Mouse (Mus musculus): ENCODE results near the gene Dnajb2.

Gene Dnajb2

DNA sequence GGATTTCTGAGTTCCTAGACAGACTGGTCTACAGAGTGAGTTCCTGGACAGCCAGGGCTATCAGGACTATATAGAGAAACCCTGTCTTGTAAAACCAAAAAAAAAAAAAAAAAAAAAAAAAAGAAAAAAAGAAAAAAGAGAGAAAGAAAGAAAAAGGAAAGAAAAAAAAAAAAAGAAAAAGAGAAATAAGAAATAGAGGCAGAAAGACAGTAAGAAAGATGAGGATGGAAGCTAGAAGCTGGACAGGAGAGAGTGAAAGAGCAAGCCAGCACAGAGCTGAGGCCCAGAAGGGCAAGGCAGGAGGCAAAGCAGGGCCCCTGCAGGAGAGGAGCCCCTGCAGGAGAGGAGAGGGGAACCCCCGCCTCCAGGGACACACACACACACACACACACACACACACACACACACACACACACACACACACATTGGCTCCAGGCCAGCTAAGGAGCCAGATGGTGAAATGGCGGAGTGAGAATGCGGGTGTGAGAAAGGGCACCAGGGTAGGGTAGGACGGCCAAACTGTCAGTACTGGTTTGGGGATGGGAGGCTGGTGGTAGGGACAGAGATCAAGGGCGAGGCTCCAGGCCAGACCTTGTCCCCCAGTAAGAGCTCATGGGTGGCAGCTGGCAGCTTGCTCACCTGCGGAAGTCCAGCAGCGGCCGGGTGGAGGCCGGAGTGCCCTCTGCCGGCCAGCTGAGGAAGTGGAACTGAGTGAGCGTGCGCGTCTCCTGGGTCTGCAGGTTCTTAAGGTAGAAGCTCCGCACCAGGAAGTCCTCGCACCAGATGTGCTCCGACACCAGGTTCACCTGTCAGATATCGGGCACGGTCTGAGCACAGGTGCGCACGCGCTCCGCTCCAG lies 15.1 kb downstream of the Dnajb2 start:
- peak; percentile 83 for DNase-seq (ENCODE audit: low spot score)

DNA sequence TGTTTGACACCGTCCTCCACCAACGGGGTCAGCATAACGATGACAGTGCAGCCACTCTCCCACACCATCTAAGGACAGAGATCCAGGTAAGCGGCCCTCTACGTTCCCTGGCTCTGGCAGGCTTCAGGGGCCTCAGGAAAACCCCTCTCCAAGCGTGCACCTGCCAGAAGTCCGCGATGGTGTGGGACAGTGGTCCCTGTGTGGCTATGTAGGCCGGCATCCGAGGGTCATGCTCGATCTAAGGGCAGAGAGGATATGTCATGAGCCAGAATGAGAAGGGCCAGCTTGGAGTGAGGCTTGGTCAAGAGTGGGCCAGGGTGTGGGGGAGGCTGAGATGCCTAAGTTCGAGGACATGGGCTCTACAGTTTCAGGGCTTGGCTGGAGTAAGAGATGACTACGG lies 16.1 kb downstream of the Dnajb2 start:
- no peak for DNase-seq (ENCODE audit: low spot score)

DNA sequence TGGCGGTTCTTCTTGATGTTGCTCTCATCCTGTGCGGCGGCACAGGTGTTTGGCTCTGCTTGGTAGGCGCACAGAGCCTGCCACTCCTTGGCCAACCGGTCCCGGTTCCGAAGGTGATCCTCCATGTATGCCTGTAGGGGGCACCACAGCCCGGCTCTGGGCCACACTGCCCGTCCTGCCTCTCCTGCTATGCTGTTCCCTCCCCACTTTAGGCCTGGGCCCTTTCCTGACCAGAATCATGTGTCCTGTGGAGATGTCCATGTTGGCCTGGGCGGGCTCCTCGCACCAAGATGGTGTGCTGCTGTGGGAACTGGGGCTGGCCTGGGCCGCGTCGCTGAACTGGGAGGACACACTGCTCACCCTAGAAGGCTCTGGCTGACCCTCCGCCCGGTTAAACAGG lies 16.8 kb downstream of the Dnajb2 start:
- DNase-seq (ENCODE audit: low spot score), result no peak

DNA sequence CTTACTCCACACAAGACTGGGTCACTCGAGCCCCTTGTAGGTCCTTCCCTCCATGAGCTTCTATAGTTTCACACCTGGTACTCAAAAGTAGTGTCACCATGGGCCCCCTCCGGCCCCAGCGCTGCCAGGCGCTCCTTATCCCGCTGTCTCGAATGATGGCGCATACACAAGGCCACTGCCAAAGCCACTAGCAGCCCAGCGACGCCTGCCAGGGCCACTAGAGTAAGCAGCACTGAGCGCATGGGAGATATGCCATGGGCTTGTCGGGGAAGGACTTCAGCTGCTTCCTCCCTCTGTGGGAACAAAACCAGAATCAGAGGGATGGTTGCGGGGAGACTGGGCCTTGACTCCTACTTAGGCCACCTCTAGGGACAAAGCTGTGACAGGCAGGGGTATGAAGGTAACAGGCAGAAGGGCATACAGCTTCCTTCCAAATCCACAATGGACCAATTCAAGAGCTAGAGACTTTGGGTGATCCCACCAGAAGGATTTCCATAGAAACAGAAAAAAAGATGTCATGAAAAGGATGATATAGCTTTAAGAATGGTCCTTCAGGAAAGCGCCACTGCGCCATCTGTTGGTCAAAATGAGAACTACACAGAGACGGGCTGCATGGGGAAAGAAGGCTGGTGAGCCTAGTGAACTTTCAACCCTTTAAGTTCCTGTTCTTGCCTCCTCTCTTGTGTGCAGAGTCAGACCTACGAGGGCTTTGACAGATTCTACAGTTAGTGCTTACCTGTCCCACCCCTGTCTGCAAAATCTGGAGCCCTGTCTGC lies 17.8 kb downstream of the Dnajb2 start:
- peak; percentile 50 for DNase-seq (ENCODE audit: low spot score)

DNA sequence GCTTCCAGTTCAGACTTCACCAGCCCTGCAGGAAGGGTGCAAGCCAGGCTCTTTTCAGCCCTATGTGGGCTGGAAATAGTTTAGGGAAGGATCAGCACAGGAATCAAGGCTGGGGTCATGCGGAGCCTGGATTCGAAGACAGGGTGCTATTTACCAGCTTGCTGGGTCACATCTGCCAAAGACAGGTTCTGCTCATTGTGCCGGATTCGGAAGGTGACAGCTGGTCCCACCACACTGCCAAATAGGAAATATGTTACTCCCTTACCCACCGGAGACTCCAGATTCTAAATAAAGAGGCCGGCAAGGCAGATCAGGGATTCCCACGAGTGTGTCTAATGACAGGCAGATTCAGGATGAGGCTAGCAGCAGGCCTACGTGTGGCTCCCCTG lies 18.4 kb downstream of the Dnajb2 start:
- DNase-seq (ENCODE audit: low spot score), result no peak

DNA sequence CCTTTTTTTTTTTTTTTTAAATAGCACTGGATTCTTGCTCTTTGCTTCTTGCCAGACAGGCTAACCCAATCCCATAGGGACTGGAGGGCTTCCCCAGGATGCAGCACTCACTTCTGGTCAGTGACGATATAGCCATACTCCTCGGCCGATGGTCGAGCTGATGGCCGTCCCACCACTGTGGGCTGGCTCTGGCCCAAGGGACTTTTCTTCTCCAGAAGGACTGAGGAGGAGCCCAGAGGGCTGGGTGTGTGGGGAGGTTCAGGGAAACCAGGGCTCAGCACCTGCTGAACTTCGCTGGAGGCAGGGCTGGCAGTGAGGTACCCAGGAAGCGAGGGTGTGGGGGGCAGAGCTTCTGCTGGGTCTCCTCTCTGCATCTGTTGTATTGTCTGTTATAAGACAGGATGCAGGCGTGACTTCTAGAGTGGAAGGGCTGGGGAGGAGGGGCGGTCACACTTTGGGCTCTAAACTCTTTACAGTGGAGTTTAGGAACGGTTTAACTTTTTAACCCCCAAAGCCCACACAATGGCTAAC lies 19.4 kb downstream of the Dnajb2 start:
- no peak for DNase-seq (ENCODE audit: low spot score)

DNA sequence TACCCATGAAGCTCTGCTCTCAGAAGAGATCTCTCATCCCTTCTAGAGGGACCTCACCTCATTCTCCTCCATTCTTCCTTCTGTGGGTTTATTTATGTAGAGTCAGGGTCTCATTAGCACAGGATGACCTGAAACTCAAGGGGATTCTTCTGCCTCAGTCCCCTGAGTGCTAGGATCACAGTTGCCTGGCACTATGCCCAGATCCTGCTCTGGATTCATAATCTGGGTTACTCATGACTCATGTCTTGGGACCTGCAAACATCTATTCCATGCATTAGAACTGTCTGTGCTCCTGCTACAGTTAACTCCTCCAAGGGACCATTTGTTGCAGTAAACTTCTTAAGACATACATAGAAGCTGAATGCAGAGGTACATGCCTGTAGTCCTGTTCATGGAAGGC lies 25.1 kb downstream of the Dnajb2 start:
- DNase-seq (ENCODE audit: low spot score), result no peak

DNA sequence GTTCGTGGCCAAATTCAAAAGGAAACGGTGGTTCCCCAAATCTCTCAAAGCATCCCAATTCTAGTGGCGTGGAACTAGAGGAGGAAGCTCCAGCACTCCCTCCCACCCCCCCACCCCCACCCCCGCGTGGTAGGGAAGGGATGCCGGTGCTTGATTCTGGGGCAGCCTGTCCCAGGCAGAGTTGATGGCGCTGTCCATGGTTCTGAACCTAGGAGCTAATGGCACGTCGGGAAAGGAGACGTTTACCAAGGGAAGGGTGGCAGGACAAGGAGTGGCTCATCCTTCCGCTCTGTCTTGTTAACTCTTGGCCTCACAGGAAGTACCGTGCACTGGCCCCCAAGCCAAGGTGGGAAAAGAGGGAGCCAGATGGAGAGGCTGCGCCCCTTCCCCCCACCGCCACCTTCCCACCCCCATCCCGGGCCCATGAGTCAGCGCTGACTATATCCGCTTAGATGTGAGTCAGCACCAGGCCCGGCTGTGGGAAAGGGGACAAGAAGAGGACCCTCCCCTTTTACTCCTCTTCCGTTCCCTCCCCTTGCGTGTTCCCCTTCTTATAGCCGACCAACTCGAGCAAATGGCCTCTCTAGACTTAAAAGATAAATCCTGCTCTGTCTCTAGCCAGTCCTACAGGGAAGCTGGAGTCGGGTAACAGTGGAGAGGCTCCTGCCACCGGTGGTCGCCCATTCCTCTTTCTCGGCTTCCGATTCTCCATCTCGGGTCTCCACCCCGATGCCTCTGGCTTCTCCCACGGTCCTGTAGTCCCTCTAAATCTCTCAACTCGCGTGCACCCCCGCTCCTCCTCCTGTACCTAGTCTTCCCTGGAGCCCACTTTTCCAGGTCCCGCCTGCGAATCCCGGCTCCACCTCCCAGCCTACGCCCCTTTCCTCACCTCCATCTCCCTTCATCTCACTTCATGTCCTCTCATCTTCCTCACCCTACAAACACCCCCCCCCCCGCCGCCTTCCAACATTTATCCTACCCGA lies 27.1 kb downstream of the Dnajb2 start:
- DNase-seq (ENCODE audit: low spot score), result peak; percentile 65

DNA sequence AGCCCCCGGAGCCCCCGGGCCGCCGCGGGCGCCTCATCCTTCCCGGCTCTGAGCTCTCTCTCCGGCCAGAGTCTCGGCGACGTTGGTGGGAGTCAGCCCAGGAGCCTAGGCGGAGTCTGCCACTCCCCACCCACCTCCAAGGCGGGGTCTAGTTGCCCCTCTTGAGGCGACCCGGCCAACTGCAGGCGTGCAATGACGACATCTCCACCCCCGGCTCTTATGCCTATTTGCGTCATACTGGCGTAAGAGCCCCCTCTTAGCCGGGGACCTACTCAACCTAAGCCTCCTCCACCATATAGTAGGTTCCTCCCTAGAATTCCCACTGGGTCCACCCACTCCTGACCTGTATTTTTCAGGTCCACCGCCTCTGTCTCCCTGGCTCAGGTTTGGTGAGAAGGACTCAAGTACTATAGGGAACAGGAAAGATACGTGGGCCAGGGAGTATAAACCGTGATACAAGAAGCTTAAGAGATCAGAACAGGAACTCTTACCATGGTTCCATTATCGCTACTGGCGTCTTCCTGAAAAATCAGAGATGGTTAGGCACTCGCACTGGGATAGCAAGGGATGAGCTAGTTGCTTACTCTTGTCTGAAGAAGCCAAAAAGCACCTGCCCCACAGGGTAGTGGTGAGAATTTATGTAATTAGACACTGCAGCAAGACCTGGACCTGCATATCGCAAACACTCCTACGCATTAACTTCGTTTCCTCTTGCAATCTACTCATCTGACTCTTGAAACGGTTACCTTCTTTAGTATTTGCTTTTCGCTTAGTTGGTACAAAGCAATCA lies 28.1 kb downstream of the Dnajb2 start, which contains the start of gene Ptprn:
TSS of gene Ptprn (minus strand) at position 412 of the 790 bp plus-strand sequence.
- no peak for DNase-seq (ENCODE audit: low spot score)

DNA sequence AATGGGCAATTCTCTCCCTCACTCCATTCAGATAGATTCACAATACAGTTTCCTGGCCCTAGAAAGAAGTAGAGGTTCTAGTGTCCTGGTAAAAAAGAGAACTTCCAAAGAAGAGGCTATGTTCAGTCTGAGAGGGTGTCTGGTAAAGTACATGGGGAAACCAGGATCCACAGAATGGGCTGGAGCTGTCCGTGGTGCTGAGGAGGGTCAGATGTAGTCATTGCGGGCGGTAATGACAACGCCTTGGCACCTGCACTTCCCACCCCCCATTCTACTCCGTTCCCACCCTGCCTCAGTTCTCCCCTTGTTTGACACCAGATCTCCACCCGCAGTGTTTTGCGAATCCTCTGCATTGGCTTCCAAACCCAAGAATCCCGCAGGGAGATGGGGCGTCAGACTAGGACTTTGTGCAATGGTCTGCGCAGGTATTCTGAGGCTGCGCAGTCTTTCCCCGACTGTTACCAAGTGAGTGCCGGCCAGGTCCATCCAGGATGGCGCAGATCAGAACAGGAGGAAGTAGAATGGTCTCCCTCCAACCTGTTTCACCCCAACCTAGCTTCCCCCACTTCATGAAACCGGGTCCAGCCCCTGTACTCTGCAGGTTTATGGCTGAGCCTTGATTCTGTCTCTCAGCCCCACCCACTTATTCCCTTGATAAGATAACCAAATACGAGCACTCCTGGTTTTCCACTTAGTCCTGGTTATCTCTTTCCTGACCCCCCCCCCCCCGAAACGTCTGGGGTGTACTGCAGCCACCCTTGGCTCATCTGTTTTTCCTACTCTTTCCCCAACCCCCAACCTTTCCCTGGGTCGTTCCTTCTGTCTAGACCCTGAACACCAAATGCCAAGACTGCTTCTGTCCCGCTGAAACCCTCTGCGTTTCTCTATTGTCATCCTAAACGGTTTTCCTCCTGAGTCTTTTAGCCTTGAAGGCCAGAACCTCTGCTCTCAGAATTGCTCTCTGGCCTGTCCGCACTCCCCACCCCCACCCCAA lies 41.3 kb downstream of the Dnajb2 start:
- peak; percentile 40 for DNase-seq (ENCODE audit: low spot score)

DNA sequence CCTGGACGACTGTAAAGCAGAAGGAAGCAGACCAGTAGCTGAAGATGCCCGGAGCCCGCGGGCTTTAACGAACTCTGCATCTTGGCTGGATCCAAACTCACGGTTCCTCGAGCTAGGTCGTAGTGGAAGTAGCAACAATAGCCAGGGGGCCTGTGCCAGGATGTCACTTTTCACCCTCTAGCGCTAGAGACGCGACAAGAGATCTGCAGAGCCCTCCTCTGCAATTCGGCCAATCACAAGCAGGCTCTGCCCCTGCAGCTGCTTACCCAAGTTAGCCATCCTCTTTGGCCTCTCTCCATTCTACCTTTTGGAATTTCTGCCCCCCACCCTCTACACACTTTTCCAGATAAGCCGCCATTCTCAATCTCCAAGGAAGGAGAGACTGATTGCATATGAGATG lies 42.0 kb downstream of the Dnajb2 start, which contains the start of gene Resp18:
TSS of gene Resp18 (minus strand) at position 188 of the 400 bp plus-strand sequence.
- DNase-seq (ENCODE audit: low spot score), result no peak

DNA sequence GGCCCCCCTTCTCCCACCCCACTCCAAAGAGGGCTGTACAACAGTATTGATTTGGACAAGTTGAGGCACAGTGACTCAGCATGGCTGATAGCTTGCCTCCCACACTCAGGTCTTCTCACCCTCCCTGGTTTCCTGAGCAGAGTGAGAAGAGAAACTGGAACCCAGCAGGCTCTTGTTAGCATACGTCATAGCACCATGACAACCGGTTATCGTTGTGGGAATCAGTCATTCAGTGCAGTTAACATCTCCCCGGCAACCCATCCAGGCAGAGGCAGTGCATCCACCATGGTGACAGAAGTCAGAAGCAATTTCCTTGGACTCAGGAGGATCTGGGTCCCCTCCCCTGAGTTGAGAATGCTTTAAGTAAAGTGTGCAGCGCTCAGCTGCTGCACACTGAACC lies 46.8 kb downstream of the Dnajb2 start:
- DNase-seq (ENCODE audit: low spot score), result no peak

DNA sequence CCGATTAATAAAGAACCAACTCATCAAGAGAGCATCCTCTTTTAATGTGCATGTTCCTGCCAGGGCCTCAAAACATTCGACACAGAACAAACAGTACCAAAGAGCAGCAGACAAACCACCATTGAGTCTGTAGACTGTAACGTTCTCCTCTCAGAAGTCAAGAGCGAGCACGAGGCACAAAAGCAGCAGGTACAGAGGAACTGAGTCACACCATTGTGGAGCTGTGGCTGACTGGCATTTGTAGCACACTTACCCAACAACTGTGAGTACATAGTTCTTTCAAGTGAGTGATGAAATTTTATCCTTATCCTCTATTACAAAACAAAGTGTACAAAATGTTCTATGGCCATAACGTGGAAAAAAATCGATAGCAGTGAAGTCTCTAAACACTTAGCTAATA lies 48.7 kb downstream of the Dnajb2 start:
- DNase-seq (ENCODE audit: low spot score), result no peak

DNA sequence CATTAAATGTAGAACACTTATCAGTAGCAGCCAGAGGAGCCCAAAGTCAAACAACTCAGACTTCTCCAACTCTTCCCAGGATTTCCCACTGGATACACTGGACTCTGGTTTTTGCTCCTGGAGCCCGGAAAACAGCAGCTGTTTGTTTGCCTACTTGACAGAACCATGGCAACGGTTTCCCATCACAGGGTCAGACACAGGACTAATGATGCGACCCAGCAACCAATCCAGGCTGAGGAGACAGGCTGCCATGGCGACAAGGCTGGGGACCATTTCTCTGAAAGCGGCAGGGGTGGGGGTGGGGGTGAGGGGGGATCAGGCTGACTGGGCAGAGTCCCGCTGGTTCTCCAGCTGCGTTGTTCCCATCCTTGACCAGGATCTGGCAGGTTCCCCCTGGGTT lies 53.2 kb downstream of the Dnajb2 start:
- peak; percentile 39 for DNase-seq (ENCODE audit: low spot score)

DNA sequence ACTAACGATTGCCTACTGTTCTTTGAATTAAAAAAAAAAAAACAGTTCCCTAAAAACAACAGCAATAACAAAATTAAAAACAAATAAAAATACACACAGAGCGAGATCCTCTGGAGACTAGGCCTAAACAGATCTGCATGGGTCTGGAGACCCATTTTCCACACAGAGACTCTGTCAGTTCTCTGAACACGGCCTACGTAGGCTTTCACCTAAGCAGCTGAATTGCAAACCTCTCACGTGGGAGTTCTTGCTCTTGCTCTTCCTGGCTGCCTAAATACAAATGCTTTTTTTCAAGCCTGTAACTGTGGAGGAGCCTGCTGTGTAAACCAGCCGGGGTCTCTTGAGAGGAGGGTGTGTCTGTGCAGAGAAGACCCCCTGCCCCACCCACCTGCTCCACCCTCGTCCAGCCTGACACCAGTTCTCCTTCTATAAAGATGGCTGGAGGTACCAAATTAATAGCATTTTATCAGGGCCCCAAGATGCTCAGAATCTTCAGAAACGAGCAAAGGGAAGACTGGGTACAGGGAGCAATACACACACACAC lies 53.8 kb downstream of the Dnajb2 start:
- no peak for DNase-seq (ENCODE audit: low spot score)

DNA sequence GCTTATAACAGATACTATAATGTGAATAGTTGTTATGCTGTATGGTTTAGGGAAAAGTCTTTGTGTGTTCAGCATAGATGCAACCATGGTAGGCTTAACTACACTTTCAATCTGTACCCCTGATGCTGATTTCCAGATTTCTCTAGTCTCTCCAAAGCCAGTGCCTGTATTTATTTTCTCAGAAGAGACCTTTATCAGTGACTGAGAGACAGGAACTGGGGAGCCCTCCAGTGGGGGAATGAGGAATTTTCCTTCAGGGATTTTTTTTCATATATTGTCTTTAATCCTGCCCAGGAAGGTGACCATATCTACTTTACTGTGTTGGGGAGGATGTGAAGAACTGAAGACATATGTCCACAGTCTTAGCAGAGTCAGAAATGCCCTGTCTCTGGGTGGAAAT lies 54.4 kb downstream of the Dnajb2 start:
- DNase-seq (ENCODE audit: low spot score), result no peak

DNA sequence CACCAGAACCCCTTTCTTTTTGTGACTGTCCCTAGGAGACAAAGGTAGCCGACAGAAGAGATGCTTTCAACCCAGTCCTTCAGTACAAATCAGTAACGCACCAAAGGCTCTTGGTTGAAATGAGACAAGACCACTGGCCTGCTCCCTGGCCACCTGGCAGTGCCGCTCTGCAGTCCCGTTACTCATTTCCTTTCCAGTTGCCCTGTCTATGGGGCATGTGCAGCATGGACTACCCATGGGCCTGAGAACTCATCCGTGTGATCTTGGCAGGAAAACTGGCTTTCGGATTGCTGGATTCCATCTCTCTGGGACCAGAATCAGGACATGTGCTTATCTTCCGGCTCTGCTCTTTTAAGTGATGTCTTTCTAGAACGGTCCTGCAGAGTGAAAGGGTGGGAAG lies 55.1 kb downstream of the Dnajb2 start:
- DNase-seq (ENCODE audit: low spot score), result no peak

DNA sequence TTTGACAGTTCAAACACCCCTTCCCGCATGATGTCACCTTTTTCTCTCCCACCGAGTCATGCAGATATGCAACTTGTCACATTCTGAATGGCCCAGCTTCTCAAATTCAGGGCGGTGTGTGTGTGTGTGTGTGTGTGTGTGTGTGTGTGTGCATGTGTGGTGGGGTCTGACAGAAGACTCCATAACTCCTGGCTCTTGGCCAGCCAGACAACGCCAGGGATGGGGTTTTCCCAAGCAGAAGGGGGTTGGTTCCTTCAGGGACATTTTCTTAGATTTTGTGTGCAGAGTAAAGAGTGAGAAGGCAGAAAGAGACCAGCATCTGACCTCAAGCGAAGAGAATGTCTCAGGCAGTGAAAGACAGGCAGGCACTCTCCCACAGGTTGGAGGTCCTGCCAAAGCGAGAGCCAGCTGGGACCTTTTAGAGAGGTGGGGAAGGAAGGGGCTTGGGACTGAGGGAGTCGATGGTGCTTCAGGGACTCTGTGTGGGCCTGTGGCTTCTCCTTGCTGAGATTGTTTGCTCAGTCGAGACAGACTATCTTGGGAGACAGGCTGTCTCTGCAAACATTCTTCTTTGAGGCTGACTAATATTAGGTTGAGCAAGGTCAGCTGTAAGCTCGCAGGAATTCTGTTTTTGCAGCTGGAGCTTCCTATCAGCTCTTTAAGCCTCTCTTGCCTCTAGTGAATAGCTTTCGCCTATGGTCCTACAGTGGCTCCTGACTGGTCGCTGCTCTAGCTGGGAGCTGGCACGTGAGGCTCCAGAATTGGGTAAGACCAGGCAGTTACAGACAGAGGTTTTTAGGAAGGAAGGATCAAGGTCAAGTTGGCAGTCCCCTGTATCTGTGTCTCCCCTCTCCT lies 56.5 kb downstream of the Dnajb2 start:
- DNase-seq (ENCODE audit: low spot score), result peak; percentile 58

Data from yolk sac, embryonic 10.5 days (tissue).